Mouse (Mus musculus) cerebellum, adult 2 months (tissue): Measurements from ENCODE around the gene Sec16b. TPM values are rescaled to one million over a fixed set of nuclear protein-coding genes. Genes with fewer than 3 reads are reported as not detected.

Experiments used
- DNase-seq, 2 experiments: peaks; one replicate each; pipeline ENCODE4 v3.0.0; 2021
- H3K27ac ChIP-seq: fragments of 200-500 bp; 2 replicates; pipeline ENCODE4 v1.5.1; 2012; ENCODE audit warnings: low read length, control low read depth, inconsistent platforms; ENCODE audit not compliant: insufficient read depth
- H3K27me3 ChIP-seq: fragments of 200-500 bp; 2 replicates; pipeline ENCODE4 v1.6.1; 2012; ENCODE audit warnings: inconsistent platforms, mild to moderate bottlenecking, low read length, moderate library complexity; ENCODE audit not compliant: control insufficient read depth, insufficient read depth
- H3K4me1 ChIP-seq: fragments of 200-500 bp; 2 replicates; pipeline ENCODE4 v1.6.1; 2011; ENCODE audit warnings: low read length; ENCODE audit not compliant: control insufficient read depth, insufficient read depth
- H3K4me3 ChIP-seq: fragments of 200-500 bp; replicated peaks from 2 replicates; pipeline ENCODE3; 2011; ENCODE audit warnings: mild to moderate bottlenecking, low read depth, low read length, control low read depth; ENCODE audit not compliant: insufficient read depth
- CTCF ChIP-seq: fragments of 200-500 bp; IDR thresholded peaks from 2 replicates; pipeline ENCODE4 v1.5.1; 2011; ENCODE audit warnings: low read depth, mild to moderate bottlenecking, control low read depth, low read length, moderate library complexity, borderline replicate concordance; ENCODE audit not compliant: insufficient read depth
- POLR2A ChIP-seq: fragments of 200-500 bp; IDR thresholded peaks from 2 replicates; pipeline ENCODE4 v1.6.1; 2011; ENCODE audit warnings: low read length, control low read depth, borderline replicate concordance; ENCODE audit not compliant: insufficient read depth
- WGBS: fragments of 180-500 bp; shearing (Covaris S2); methylation state at CpG from one replicate; pipeline ENCODE4 v1.1.7; 2018; 5-methylcytosine and 5-hydroxymethylcytosine counted together
- polyA plus RNA-seq: library from polyadenylated mRNA; depleted of rRNA; stranded (reverse); fragments of >200 nt; gene quantifications from 2 replicates; pipeline ENCODE4 v1.2.3, GENCODE M21; 2012

The Sec16b gene
- polyA plus RNA-seq, 1 experiment = 0.51 TPM

- H3K4me1 ChIP-seq = peaks cover 21% of the 10 kb centered on the region
- peak; percentile 75 to 79 for DNase-seq
- no peak overlapping the region for H3K4me3 ChIP-seq
- WGBS = 65% methylated on average over 7 of the region's 7 CpGs
- no peaks in the 10 kb centered on the region for H3K27me3 ChIP-seq
- TF ChIP-seq POLR2A = no peak
- peak; percentile 99 for TF ChIP-seq CTCF
- no peak overlapping the region for H3K27ac ChIP-seq
Measured at GRCm38 (mm10) chr1:157552749-157553451, 46.4 kb downstream of the Sec16b start.

GRCm38 (mm10) chr1:157554163-157554562, 47.6 kb downstream of the Sec16b start:
- H3K27me3 ChIP-seq = no peaks in the 10 kb centered on the region
- peaks cover 21% of the 10 kb centered on the region for H3K4me1 ChIP-seq
- no peak overlapping the region for H3K4me3 ChIP-seq
- TF ChIP-seq CTCF = no peak
- no peak for TF ChIP-seq POLR2A
- DNase-seq = peak; percentile 88 to 95
- no peak overlapping the region for H3K27ac ChIP-seq
- WGBS = 5% methylated on average over 3 of the region's 3 CpGs

- WGBS = 43% methylated on average over 27 of the region's 27 CpGs
- DNase-seq = peak; percentile 19 to 31
- peak overlapping the region; percentile 5 for H3K4me3 ChIP-seq
- H3K27ac ChIP-seq = no peak overlapping the region
- no peaks in the 10 kb centered on the region for H3K27me3 ChIP-seq
- peaks cover 25% of the 10 kb centered on the region for H3K4me1 ChIP-seq
- TF ChIP-seq POLR2A (no peak), CTCF (no peak)
Measured at GRCm38 (mm10) chr1:157554686-157555530, 48.4 kb downstream of the Sec16b start.

- no peaks in the 10 kb centered on the region for H3K27me3 ChIP-seq
- TF ChIP-seq CTCF = no peak
- no peak for TF ChIP-seq POLR2A
- no peak for DNase-seq
- 94% methylated on average over 10 of the region's 10 CpGs for WGBS
- no peak overlapping the region for H3K4me3 ChIP-seq
- H3K4me1 ChIP-seq = peaks cover 28% of the 10 kb centered on the region
- no peak overlapping the region for H3K27ac ChIP-seq
Measured at GRCm38 (mm10) chr1:157555738-157556137, 49.2 kb downstream of the Sec16b start.

- WGBS = 40% methylated on average over 5 of the region's 5 CpGs
- Histone ChIP-seq H3K27ac (no peak overlapping the region), H3K4me3 (no peak overlapping the region), H3K4me1 (peaks cover 30% of the 10 kb centered on the region), H3K27me3 (no peaks in the 10 kb centered on the region; the same call in 1 of the 2 replicates)
- DNase-seq = peak; percentile 21 to 24
- TF ChIP-seq CTCF = no peak
- TF ChIP-seq POLR2A = no peak
Measured at GRCm38 (mm10) chr1:157556439-157556838, 49.9 kb downstream of the Sec16b start.

GRCm38 (mm10) chr1:157558145-157558544, 51.6 kb downstream of the Sec16b start:
- no peaks in the 10 kb centered on the region; the same call in 1 of the 2 replicates for H3K27me3 ChIP-seq
- DNase-seq = no peak
- H3K4me3 ChIP-seq = no peak overlapping the region
- TF ChIP-seq POLR2A = no peak
- no peak for TF ChIP-seq CTCF
- 81% methylated on average over 5 of the region's 5 CpGs for WGBS
- peaks cover 30% of the 10 kb centered on the region for H3K4me1 ChIP-seq
- no peak overlapping the region for H3K27ac ChIP-seq

GRCm38 (mm10) chr1:157559986-157560385, 53.5 kb downstream of the Sec16b start:
- 15% methylated on average over 6 of the region's 6 CpGs for WGBS
- no peaks in the 10 kb centered on the region; the same call in 1 of the 2 replicates for H3K27me3 ChIP-seq
- peaks cover 18% of the 10 kb centered on the region for H3K4me1 ChIP-seq
- TF ChIP-seq CTCF = no peak
- no peak for TF ChIP-seq POLR2A
- peak; percentile 45 to 72 for DNase-seq
- no peak overlapping the region for H3K27ac ChIP-seq
- H3K4me3 ChIP-seq = no peak overlapping the region
